Mouse (Mus musculus): Measurements from ENCODE around the gene Fat3.

DNA sequence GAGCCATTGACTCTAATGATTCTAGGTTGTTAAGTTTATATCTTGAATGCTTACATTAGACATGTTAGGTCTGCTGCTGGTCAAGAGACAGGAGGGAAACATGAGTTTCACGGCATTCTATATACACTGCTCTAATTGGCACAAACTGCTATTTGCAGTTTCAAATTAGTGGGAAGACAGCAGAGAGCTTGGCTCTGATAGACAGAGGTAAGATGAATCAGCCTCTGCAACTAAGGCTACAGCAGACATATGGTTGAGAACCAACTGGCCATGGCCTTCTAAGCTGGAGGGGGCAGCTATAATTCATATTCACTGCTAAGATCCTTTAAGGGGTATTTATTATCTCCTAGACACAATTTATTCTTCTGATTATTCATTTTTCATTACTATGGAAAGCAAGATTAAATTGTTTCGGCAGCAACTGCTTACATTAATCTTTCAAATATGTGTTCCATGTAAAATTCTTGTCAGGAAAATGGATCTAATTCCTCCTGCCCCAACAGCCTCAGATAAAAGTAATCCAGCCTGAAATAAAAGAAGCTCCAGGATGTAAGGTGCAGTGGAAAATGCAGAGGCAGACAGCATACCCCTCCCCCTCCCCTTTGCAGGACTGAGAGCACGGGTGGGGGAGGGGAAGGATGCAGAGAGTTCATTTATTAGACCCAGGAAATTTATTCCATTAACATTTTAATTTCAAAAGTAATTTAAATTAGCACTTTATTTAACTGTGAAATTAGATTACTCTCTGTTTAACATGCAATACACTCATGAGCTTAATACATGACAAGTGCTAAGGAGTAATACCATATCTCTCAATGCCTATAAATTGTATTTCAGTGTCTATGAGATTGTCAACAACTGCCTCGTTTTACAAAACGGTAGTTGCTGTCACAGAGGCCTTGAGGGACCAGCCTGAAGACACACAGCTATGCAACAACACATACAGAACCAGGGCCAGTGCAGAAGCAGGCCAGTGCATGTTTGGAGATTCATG, 189.9 kb downstream of the Fat3 start:
- TF ChIP-seq GATA1 (IDR thresholded peaks at IDR 0.05; ENCODE audit: borderline replicate concordance, low read length) (no peak), FLI1 (IDR thresholded peaks at IDR 0.05; ENCODE audit: low read length) (no peak)
